Mouse (Mus musculus): ENCODE measurements at regions not wholly inside any gene's neighbourhood (a gene's known extent, or its start where the extent isn't known, plus 50 kb on each side); places are given as distances from the start of the nearest gene placed in this dataset.

DNA sequence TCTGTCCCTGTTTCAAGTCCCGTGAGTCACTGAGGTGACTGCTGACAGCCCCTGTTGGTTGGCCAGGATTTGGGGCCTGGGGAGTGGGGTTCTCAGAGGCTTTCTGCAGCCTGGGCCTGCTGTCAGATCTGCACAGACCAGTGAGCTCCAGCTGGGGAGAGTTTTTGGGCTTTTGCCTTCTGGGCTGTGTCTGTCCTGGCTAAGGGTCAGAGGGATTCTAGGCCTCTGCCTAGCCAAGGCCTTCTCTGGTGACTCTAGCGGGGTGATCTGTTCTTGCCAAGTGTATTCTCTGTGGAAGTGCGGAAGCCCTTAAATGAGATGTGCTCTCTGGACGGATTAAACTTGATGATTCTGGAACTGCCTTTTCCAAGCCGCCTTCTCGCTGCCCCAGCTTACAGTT is 131.2 kb upstream of the Pitx1 start:
- TF ChIP-seq CTCF (IDR thresholded peaks at IDR 0.05; ENCODE audit: borderline replicate concordance, extremely low read depth, insufficient read depth, insufficient read length) (no peak), POLR2A (IDR thresholded peaks at IDR 0.05; ENCODE audit: borderline replicate concordance, extremely low read depth, insufficient read depth, insufficient read length, poor library complexity, severe bottlenecking) (no peak)

Data from brain, embryonic 14.5 days (tissue).